Mouse (Mus musculus) spleen, adult 2 months (tissue): ENCODE results near the gene Asb15. TPM values are rescaled to one million over a fixed set of nuclear protein-coding genes. Genes with fewer than 3 reads are reported as not detected.

Experiments used
- DNase-seq, 2 experiments: peaks; one replicate each; pipeline versions ENCODE4 v3.0.0 to v3.0.0-alpha.2; 2012 to 2021; ENCODE audit warnings: low spot score in 2 of 2, low read depth in 1 of 2
- H3K27ac ChIP-seq: fragments of 200-500 bp; 2 replicates; pipeline ENCODE4 v1.5.1; 2012; ENCODE audit warnings: low read length, inconsistent platforms; ENCODE audit not compliant: insufficient read depth
- H3K27me3 ChIP-seq: fragments of 200-500 bp; 2 replicates; pipeline ENCODE4 v1.6.1; 2012; ENCODE audit warnings: mild to moderate bottlenecking, moderate library complexity, low read length, inconsistent platforms; ENCODE audit not compliant: control insufficient read depth, insufficient read depth
- H3K36me3 ChIP-seq: fragments of 200-500 bp; 2 replicates; pipeline ENCODE4 v1.6.1; 2012; ENCODE audit warnings: mild to moderate bottlenecking, low read length, inconsistent platforms; ENCODE audit not compliant: control insufficient read depth, insufficient read depth
- H3K4me1 ChIP-seq: fragments of 200-500 bp; 2 replicates; pipeline ENCODE4 v1.6.1; 2011; ENCODE audit warnings: inconsistent platforms; ENCODE audit not compliant: control insufficient read depth, insufficient read depth, insufficient read length
- H3K4me3 ChIP-seq: fragments of 200-500 bp; 2 replicates; pipeline ENCODE4 v1.5.1; 2011; ENCODE audit warnings: mild to moderate bottlenecking, inconsistent platforms; ENCODE audit not compliant: insufficient read depth, insufficient read length; ENCODE audit errors: extremely low read depth
- CTCF ChIP-seq: fragments of 200-500 bp; IDR thresholded peaks from 2 replicates; pipeline ENCODE4 v1.5.1; 2011; ENCODE audit warnings: mild to moderate bottlenecking, inconsistent platforms; ENCODE audit not compliant: insufficient read depth, insufficient read length, insufficient replicate concordance; ENCODE audit errors: extremely low read depth
- POLR2A ChIP-seq: fragments of 200-500 bp; IDR thresholded peaks from 2 replicates; pipeline ENCODE4 v1.6.1; 2011; ENCODE audit warnings: low read depth, low read length, inconsistent platforms
- whole genome bisulfite sequencing: fragments of 180-500 bp; shearing (Covaris S2); methylation state at CpG from one replicate; pipeline ENCODE4 v1.1.7; 2018; 5-methylcytosine and 5-hydroxymethylcytosine counted together
- polyA plus RNA-seq: library from polyadenylated mRNA; depleted of rRNA; stranded (reverse); fragments of >200 nt; gene quantifications from 2 replicates; pipeline ENCODE4 v1.2.3, GENCODE M21; 2012

Asb15 gene
- polyA plus RNA-seq, 1 experiment = not detected

GRCm38 (mm10) chr6:24599639-24600038, 71.7 kb downstream of the Asb15 start:
- no peak for TF ChIP-seq POLR2A
- TF ChIP-seq CTCF = no peak
- WGBS = 95% methylated on average over 5 of the region's 5 CpGs
- Histone ChIP-seq H3K27me3 (no peaks in the 10 kb centered on the region), H3K4me1 (no peaks in the 10 kb centered on the region), H3K27ac (no peak overlapping the region), H3K36me3 (no peaks in the 10 kb centered on the region), H3K4me3 (no peak overlapping the region)
- no peak for DNase-seq

GRCm38 (mm10) chr6:24600134-24600533, 72.2 kb downstream of the Asb15 start:
- no peaks in the 10 kb centered on the region for H3K27me3 ChIP-seq
- H3K4me1 ChIP-seq = no peaks in the 10 kb centered on the region
- 71% methylated on average over 6 of the region's 6 CpGs for WGBS
- H3K36me3 ChIP-seq = no peaks in the 10 kb centered on the region
- TF ChIP-seq POLR2A = no peak
- H3K4me3 ChIP-seq = no peak overlapping the region
- no peak overlapping the region for H3K27ac ChIP-seq
- DNase-seq = no peak

- no peaks in the 10 kb centered on the region for H3K27me3 ChIP-seq
- no peak for DNase-seq
- 77% methylated on average over 4 of the region's 4 CpGs for WGBS
- TF ChIP-seq CTCF (no peak), POLR2A (no peak)
- H3K4me3 ChIP-seq = no peak overlapping the region
- no peaks in the 10 kb centered on the region for H3K4me1 ChIP-seq
- H3K36me3 ChIP-seq = no peaks in the 10 kb centered on the region
- no peak overlapping the region for H3K27ac ChIP-seq
These were observed 72.8 kb downstream of the Asb15 start for GRCm38 (mm10) chr6:24600726-24601125.

GRCm38 (mm10) chr6:24601668-24602067, 73.7 kb downstream of the Asb15 start:
- Histone ChIP-seq H3K36me3 (no peaks in the 10 kb centered on the region), H3K27me3 (no peaks in the 10 kb centered on the region), H3K27ac (no peak overlapping the region), H3K4me3 (no peak overlapping the region), H3K4me1 (no peaks in the 10 kb centered on the region)
- 69% methylated on average over 1 of the region's 1 CpGs for WGBS
- DNase-seq = no peak
- TF ChIP-seq CTCF (no peak), POLR2A (no peak)

- Histone ChIP-seq H3K4me3 (no peak overlapping the region), H3K36me3 (no peaks in the 10 kb centered on the region), H3K27me3 (no peaks in the 10 kb centered on the region), H3K4me1 (no peaks in the 10 kb centered on the region), H3K27ac (no peak overlapping the region)
- 86% methylated on average over 3 of the region's 3 CpGs for WGBS
- DNase-seq = no peak
- no peak for TF ChIP-seq CTCF
- no peak for TF ChIP-seq POLR2A
These were observed 74.4 kb downstream of the Asb15 start for GRCm38 (mm10) chr6:24602351-24602750.

GRCm38 (mm10) chr6:24602993-24603392, 75.0 kb downstream of the Asb15 start:
- Histone ChIP-seq H3K4me3 (no peak overlapping the region), H3K27me3 (no peaks in the 10 kb centered on the region), H3K36me3 (no peaks in the 10 kb centered on the region), H3K4me1 (no peaks in the 10 kb centered on the region), H3K27ac (no peak overlapping the region)
- WGBS = 84% methylated on average over 5 of the region's 5 CpGs
- TF ChIP-seq POLR2A (no peak), CTCF (no peak)
- DNase-seq = no peak

GRCm38 (mm10) chr6:24604289-24604688, 76.3 kb downstream of the Asb15 start:
- H3K36me3 ChIP-seq = no peaks in the 10 kb centered on the region
- TF ChIP-seq POLR2A = no peak
- 93% methylated on average over 7 of the region's 7 CpGs for WGBS
- H3K4me1 ChIP-seq = no peaks in the 10 kb centered on the region
- H3K27me3 ChIP-seq = no peaks in the 10 kb centered on the region
- no peak for DNase-seq
- H3K4me3 ChIP-seq = no peak overlapping the region
- H3K27ac ChIP-seq = no peak overlapping the region
